In the genomic region with DNA sequence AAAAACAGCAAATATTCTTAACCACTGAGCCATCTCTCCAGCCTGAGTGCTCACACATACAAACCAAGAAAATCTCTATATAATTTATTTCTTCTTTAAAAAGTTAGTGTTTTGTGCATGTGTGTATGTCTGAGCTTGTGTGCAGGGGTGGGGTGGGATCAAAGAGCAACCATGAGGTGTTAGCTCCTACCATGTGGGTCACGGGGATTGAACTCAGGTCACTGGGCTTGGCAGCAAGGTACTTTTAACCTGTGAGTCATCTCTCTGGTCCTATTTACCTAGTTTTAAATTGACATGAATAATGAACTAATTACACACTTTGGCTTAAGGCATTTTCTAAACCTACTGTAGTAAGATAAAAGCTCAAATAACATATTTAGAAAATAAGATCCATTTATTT, we compare ENCODE assay signal across 34 mouse cellular contexts.
"Had no signal": no experiment of that assay in that cellular context is flagged by ENCODE, and none has a peak within 500 bp of the region (broad histone marks: within the 10 kb centered on the region; RNA-seq: fewer than 3 reads in every experiment).

No protein-coding gene starts in this region.

- H3K27ac ChIP-seq: heart, adult 2 months; heart, embryonic 10.5 days; heart, embryonic 13.5 days; heart, embryonic 15.5 days; hindbrain, embryonic 12.5 days; hindbrain, embryonic 13.5 days; hindbrain, embryonic 14.5 days; hindbrain, embryonic 15.5 days; hindbrain, postnatal 0 days; kidney, embryonic 15.5 days; kidney, postnatal 0 days; layer of hippocampus, adult 2 months; left cerebral cortex, adult 2 months had no signal

- H3K4me2 ChIP-seq: heart, embryonic 11.5 days; heart, embryonic 12.5 days; heart, embryonic 13.5 days; heart, embryonic 15.5 days; hindbrain, embryonic 12.5 days; hindbrain, embryonic 13.5 days; hindbrain, embryonic 14.5 days; hindbrain, embryonic 15.5 days; kidney, embryonic 15.5 days had no signal

- DNase-seq: heart, adult 18-20 months; heart, adult 2 months; heart, postnatal 10 days; heart, postnatal 14 days; heart, postnatal 36 days; heart, postnatal 4 days; kidney, adult 11 months; kidney, adult 18-20 months; kidney, adult 2 months; kidney, adult 8-10 months; kidney, adult 9 months; kidney, postnatal 10 days; kidney, postnatal 14 days; kidney, postnatal 25 days; kidney, postnatal 36 days; kidney, postnatal 4 days; layer of hippocampus, adult 9-11 months; layer of hippocampus, postnatal 36 days had no signal

- H3K9ac ChIP-seq: heart, embryonic 12.5 days; heart, embryonic 13.5 days; heart, embryonic 15.5 days; hindbrain, embryonic 12.5 days; hindbrain, embryonic 13.5 days; hindbrain, embryonic 14.5 days; hindbrain, embryonic 15.5 days; kidney, embryonic 15.5 days had no signal

- ATAC-seq: hindbrain, embryonic 16.5 days; hindbrain, postnatal 0 days; inflammation-experienced regulatory T-cells, adult 6 months had no signal

- H3K4me1 ChIP-seq: heart, embryonic 10.5 days; heart, embryonic 12.5 days; heart, embryonic 13.5 days; heart, embryonic 15.5 days; hindbrain, embryonic 12.5 days; hindbrain, embryonic 13.5 days; hindbrain, embryonic 15.5 days; kidney, embryonic 15.5 days had no signal

- H3K36me3 ChIP-seq: heart, embryonic 10.5 days; heart, embryonic 15.5 days; hindbrain, embryonic 12.5 days; hindbrain, embryonic 13.5 days; hindbrain, embryonic 15.5 days had no signal

- H3K4me3 ChIP-seq: heart, adult 2 months; heart, embryonic 10.5 days; heart, embryonic 12.5 days; heart, embryonic 13.5 days; heart, embryonic 15.5 days; hindbrain, embryonic 12.5 days; hindbrain, embryonic 13.5 days; hindbrain, embryonic 15.5 days; kidney, embryonic 15.5 days; layer of hippocampus, adult 2 months; left cerebral cortex, adult 2 months had no signal

- H3K9me3 ChIP-seq: heart, embryonic 10.5 days; heart, embryonic 12.5 days; heart, embryonic 13.5 days; heart, embryonic 15.5 days; hindbrain, embryonic 12.5 days; hindbrain, embryonic 13.5 days; hindbrain, embryonic 15.5 days; kidney, embryonic 15.5 days had no signal

- H3K27me3 ChIP-seq: heart, embryonic 12.5 days; heart, embryonic 13.5 days; heart, embryonic 15.5 days; hindbrain, embryonic 12.5 days; hindbrain, embryonic 13.5 days; hindbrain, embryonic 15.5 days; kidney, embryonic 15.5 days had no signal
